Mouse (Mus musculus): ENCODE results near the gene Tmem80.

- no peak for TF ChIP-seq POLR2A (IDR thresholded peaks at IDR 0.05; ENCODE audit: insufficient read length, low read depth)
- TF ChIP-seq MYOD1 (IDR thresholded peaks at IDR 0.05; ENCODE audit: control insufficient read depth in 1 of 3, insufficient read length in 2 of 3, low read depth in 2 of 3) = no peak
- TF ChIP-seq POLR2AphosphoS2 (IDR thresholded peaks at IDR 0.05; ENCODE audit: insufficient read length, low read depth) = no peak
- no peak for TF ChIP-seq TCF12 (IDR thresholded peaks at IDR 0.05; ENCODE audit: insufficient read depth, poor library complexity, severe bottlenecking)
- no peak for TF ChIP-seq SRF (IDR thresholded peaks at IDR 0.05; ENCODE audit: control insufficient read depth, insufficient read length, low read depth)
- no peak for TF ChIP-seq TCF3 (IDR thresholded peaks at IDR 0.05; ENCODE audit: insufficient read length, low read depth)
- TF ChIP-seq CEBPB (IDR thresholded peaks at IDR 0.05; ENCODE audit: insufficient read depth, poor library complexity, severe bottlenecking) = no peak
Observed at GRCm38 (mm10) chr7:141351061-141351460, 23.5 kb downstream of the Tmem80 start.

Measured in myocyte (in vitro differentiated cells).